Mouse (Mus musculus) kidney, postnatal 25 days (tissue): ENCODE data around the gene Ezh1.
A peak's percentile ranks its signal among the peaks of the same experiment; 100 is the strongest.

Experiments
- DNase-seq, 2 experiments: peaks; one replicate each; pipeline ENCODE4 v3.0.0; 2021; ENCODE audit warnings: mixed read lengths in 2 of 2

Gene Ezh1

DNA sequence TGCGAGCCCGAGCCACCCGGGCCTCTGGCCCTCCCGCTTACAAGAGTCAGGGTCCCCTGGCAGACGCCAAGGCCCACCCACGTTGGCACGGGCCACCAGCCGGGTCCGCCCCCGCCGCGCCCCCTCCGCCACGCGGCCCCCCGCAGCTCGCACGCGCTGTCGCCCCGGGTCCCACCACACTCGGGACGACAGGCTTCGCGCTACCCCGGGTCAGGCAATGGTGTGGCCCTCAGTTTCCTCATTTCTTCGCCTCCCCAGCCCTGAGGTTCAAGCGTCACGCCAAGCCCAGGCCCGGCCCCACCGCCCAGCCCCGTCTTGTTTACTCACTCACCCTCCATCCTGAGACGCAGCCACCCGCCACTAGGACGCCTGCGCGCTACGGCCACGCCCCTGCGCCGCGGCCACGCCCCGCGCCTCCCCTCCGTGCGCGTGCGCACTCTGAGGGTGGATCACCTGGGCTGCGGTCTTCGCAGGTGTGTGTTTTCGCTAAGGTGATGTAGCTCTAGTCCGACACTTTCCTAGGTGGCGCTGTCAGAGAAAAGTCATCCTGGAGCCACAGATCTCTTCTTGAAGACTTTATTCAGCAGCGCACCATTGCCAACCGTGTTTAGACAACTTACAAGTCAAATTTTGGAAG is at the start of gene Ezh1:
Gene Ezh1 (minus strand): TSS at position 399 of the 637 bp plus-strand sequence.
- peak; percentile 92 to 95 for DNase-seq

DNA sequence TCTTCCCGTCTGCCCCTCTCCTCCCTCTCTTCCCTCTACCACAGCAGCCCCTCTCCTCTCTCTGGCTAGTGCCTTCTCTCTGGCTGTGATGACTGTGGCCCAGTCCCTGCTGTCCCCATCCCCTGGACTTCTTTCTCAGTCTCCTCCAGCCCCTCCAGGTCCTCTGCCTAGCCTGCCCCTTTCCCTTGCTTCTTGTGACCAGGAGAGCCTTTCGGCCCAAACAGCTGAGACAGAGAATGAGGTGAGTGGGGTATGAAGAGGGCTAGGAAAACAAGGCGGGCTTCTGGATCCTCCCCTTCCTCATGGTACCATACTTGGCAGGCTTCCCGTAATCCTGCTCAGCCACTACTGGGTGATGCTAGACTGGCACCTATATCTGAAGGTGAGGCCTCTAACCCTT is 49.0 kb upstream of the Ezh1 start:
- DNase-seq = no peak

DNA sequence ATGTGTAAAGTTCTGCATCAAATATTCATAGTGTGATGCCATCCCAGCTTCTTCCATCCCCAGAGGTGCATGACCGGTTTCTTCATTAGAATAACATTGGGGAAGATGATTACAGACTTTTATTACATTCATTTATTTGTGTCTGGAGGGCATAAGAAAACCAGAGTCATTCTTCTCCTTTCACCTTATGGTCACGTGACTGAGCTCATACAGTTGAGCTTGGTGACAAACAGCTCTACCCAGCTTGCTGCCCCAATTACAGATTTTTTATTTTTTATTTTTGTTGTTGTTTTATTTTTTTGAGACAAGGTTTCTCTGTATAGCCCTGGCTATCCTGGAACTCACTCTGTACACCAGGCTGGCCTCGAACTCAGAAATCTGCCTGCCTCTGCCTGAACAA is 46.2 kb upstream of the Ezh1 start:
- DNase-seq = no peak

DNA sequence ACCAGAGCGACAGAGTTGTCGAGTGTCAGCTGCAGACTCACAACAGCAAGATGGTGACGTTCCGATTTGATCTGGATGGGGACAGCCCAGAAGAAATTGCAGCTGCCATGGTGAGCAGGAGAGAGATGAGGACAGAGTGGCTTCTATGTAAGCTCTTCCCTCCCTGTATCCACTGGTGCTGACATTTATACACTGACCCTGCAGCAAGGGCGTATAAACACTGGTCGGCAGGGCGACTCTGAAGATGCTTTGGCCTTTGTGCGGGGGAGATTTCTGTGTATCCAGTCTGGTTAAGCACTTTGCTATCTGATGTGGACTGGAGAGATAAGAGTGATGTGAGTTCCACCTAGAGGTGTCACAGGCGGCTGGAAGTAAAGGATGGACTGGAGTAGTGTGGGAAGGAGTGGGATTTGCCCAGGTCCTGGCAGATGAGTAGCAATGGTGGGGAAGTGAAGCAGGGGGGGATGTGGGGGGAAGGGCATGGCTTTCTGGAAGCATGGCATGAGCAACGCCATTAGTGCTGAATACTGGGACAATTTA is 43.4 kb upstream of the Ezh1 start:
- DNase-seq = no peak

DNA sequence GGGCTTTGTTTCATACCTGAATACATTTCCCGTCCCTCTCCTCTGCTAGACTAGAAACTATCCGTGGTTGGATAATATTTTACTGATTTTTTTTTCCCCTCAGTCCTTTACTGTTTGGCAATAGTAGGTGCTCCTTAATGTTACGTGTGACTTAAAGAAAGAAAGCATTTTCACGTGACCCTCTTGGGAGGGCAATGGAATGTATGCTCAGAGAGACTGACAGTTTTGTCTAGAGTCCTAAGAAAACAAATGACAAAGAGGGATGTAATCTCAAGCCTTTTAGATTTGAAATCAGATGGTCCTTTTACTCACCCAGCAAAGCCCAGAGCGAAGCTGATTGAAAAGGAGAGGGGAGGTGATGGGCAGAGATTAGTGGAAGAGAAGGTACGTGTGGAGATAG is 39.6 kb upstream of the Ezh1 start:
- DNase-seq = no peak

- peak in 1 of 2 experiments; percentile 58 for DNase-seq
Measured at GRCm38 (mm10) chr11:101264954-101265471, 38.8 kb upstream of the Ezh1 start.

GRCm38 (mm10) chr11:101263989-101264280 is 37.7 kb upstream of the Ezh1 start:
- no peak for DNase-seq

DNA sequence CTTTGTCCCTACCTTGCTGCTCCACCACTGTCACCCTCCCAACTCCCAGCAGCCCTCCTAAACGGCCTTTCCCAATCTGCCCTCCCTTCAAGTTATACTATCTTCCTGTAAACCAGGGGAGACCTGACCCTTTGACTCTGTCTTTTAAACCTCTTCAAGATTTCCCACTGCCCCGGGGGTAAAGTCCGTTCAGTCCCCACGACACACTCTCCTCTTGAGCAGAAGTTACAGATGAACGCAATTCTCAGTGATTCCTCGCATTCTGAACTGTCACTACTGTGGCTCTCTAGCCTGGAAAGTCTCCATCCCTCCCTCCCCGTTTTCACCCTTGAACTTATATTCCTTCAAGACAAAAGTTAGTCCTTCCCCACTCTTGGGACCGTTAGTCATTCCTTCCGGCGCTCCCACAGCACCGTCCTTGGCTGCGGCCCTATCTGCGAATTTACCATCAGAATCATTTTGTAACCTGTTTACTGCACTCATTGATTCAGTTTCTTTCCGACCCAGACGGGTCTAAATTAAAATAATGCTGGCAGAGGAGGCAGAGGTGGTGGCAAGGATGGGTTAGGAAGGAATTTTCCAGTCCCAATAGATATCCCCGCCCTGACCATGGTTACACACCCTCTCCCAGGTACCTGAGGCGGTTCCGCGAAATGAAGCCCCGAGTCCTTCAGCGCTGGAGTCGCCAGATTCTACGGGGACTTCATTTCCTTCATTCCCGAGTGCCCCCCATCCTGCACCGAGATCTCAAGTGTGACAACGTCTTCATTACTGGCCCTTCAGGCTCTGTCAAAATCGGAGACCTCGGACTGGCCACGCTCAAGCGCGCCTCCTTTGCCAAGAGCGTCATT is 37.1 kb upstream of the Ezh1 start:
- DNase-seq = no peak

DNA sequence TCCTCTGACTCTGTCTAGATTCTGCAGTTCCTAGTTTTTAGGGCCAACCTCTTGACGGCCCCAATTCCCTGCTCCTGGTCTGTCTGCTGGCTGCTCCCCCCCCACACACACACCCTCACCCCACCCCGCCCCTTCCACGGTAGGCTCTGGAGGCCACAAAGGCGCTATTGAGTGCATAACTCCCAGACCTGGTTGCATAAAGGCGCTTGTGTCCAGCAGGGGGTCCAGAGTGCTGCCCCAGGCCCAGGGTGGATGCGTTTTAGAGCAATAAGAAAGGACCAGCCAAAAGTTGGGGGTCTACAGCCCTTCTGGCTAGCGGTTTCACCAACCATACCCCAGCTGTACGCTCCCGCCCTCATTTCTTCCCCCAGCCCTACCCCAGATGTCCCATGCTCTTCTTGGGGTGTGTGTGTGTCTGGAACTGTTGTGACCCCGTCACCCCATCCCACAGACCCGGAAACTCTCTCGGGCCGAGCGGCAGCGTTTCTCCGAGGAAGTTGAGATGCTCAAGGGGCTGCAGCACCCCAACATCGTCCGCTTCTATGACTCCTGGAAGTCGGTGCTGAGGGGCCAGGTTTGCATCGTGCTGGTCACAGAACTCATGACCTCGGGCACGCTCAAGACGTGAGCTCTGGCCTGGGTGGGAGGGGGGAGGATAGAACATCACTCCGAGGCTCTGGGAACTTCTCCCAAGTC is 36.2 kb upstream of the Ezh1 start:
- peak in 1 of 2 experiments; percentile 62 for DNase-seq

- peak in 1 of 2 experiments; percentile 61 for DNase-seq
Measured at GRCm38 (mm10) chr11:101260826-101261380, 34.6 kb upstream of the Ezh1 start.

DNA sequence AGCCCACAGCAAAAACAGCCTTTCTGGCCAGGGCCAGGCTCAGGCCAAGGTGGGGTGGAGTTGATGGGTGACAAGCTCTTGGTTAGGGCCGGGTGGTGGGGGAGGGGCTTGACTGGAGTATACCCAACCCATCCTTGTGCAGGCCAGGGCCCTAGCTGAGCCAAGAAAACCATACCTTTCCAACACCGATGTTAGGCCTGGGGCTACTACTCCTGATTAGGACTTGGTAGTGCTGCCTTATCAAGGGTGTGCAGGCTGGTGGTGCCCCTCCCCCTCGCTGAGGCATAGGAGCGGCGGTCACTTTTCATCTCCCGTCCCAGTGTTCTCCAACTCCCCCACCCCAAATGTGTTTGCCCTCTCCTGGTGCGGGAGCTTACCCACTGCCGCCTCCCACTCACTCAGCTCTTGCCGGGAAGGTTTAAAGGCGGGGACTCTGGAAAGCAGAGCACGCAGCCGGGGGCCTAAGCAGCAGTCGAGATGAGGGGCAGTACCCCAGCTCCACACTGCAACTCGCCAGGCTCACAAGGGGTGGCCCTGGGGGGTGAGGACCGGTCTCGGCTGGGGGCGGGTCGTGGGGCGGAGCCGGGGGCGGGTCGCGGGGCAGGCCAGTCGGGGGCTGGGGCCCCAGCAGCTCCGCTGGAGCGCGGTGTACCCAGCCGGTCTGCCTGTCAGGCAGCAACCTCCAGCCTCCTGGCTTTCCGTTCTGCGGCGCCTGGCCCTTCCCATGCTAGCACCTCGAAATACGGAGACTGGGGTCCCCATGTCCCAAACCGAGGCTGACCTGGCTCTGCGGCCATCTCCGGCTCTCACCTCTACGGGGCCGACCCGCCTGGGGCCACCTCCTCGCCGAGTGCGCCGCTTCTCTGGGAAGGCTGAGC is 33.9 kb upstream of the Ezh1 start, which contains the start of gene Wnk4:
Gene Wnk4 (plus strand): TSS at position 620 of the 878 bp plus-strand sequence.
- DNase-seq = peak; percentile 93 to 97

- peak; percentile 51 to 79 for DNase-seq
Measured at GRCm38 (mm10) chr11:101259261-101259712, 33.0 kb upstream of the Ezh1 start.

- no peak for DNase-seq
Measured at GRCm38 (mm10) chr11:101255826-101256775, 29.8 kb upstream of the Ezh1 start.

DNA sequence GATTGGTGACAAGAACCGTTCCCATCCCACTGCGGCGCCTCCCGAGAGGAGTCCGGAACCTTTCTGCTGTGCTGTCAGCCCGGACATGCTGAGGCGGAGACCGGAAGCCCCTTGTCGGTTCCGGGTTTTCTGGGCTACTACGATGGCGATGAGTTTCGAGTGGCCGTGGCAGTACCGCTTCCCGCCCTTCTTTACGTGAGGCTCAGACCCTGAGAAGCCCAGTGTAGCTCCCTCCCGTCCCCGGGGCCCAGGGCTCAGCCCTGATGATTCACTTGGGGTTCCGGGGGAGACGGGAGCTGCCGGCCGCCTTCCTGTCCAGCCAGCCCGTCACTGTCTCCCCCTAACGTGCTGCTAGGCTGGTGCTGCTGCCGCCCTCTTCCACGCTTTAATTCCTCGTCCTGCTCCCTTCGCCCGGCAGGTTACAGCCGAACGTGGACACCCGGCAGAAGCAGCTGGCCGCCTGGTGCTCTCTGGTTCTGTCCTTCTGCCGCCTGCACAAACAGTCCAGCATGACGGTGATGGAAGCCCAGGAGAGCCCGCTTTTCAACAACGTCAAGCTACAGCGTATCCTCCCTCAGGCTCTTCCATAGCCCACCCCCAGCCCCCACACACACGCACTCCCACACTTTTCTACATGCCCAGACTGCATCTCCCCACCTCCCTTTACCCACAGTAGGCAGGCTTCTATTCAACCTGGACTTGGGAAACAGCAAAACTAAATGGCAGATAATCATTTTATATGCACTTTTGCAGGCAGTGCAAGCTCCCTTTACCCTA is 27.5 kb upstream of the Ezh1 start, which contains the start of gene Vps25:
Gene Vps25 (plus strand): TSS at position 95 of the 777 bp plus-strand sequence.
- DNase-seq = peak; percentile 90 to 93

DNA sequence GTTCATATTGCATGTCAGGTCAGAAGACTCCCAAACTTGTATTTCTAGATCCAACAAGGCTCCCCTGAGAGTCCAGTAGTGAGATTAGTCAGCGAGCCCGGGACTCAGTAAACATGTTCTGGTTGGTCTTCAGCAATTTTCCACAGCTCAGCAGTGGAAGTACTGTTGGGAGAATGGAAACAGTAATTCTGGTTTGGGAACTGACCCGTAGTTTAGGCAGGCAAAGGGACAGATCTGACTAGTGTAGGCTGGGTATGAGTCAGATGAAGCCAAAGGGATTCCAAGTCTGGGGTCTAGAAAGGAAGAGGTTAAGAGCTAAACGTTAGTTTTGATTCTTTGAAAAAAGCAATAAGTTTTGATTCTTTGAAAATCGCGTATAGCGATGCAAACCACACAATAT is 26.7 kb upstream of the Ezh1 start:
- DNase-seq = no peak

DNA sequence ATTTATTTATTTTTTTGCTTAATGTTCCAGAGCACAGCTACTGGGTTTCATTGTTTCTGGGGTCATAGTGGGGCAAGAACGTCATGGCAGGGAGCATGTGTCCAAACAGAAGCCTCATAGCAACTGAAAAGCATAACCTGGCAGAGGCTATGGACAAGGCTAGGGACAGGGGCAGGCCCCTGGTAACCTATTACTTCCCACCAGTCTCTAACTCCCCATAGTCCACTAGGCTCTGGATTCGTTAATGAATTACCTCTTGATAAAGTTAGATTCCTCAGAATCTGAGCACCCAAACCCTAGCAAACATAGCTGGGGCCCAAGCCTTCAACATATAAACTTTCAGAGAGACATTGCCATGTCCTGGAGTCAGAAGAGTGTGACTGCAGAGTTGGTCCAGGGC is 24.8 kb upstream of the Ezh1 start:
- DNase-seq = peak in 1 of 2 experiments; percentile 75

DNA sequence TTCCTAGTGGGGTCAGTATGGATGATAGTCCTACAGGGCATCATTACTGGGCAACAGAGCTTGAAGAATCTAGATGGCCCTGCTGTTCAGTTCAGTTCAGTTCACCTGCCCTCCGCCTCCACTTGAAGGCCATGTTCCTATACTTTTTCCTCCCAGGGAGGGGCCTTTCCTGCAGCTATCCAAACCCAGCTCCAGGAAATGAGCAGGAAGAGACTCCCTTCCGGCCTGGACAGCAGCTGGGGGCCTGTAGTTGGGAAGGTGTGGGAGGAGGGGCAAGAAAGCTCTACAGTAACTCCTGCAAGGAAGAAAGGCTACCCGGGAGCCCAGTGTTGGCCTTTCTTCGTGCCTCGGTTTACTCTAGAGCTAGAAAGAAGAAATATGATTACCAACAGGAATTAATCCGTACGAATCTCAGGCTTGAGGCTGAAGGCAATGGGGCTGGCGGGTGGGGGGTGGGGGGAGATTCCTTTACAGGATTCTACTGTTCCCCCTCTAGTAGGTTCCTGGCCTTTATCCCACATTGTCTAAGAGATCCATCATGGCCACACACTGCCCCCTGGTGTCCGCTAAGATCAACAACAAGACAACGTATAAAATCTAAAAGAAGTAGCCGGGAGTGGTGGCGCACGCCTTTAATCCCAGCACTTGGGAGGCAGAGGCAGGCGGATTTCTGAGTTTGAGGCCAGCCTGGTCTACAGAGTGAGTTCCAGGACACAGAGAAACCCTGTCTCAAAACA is 22.2 kb upstream of the Ezh1 start:
- peak; percentile 82 to 86 for DNase-seq

DNA sequence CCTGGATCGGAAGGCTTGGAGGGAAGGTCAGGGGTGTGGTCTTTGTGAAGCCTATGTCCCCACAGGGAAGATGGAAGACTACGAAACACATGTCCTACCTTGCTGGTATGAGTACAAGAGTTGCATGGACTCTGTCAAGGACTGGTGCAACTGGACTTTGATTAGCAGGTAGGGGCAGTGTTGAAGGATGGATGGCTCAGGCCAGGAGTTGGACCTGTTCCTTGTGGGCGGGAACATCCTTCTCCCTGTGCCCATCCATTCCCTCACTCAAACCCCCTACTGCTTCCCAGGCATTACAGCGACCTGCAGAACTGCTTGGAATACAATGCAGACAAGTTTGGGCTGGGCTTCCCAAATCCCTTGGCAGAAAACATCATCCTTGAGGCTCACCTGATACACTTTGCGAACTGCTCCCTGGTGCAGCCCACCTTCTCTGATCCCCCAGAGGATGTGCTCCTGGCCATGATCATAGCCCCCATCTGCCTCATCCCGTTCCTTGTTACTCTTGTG is 21.3 kb upstream of the Ezh1 start:
- peak; percentile 61 to 78 for DNase-seq

- no peak for DNase-seq
Measured at GRCm38 (mm10) chr11:101246702-101247012, 20.4 kb upstream of the Ezh1 start.
